Mouse (Mus musculus): ENCODE data around the gene Sfxn2.

- TF ChIP-seq POLR2A (IDR thresholded peaks at IDR 0.05; ENCODE audit: insufficient read depth, low read length) (no peak), CTCF (IDR thresholded peaks at IDR 0.05; ENCODE audit: low read depth, low read length) (no peak), EP300 (IDR thresholded peaks at IDR 0.05; ENCODE audit: insufficient read depth, low read depth, low read length) (no peak)
Measured at GRCm38 (mm10) chr19:46552496-46552895, 20.7 kb upstream of the Sfxn2 start.

Data from ES-Bruce4 (cell line).